Mouse (Mus musculus) brain, embryonic 14.5 days (tissue): ENCODE measurements at regions not wholly inside any gene's neighbourhood (a gene's known extent, or its start where the extent isn't known, plus 50 kb on each side); places are given as distances from the start of the nearest gene placed in this dataset.
"Not testable (repeated sequence)": the region's sequence is repeated elsewhere in the genome, so short reads cannot be mapped to it uniquely, and the experiment has no call there.

ENCODE experiments used
- CTCF ChIP-seq: fragments of 200-500 bp; IDR thresholded peaks from 2 replicates; pipeline ENCODE4 v1.5.1; 2012; ENCODE audit warnings: inconsistent platforms, mild to moderate bottlenecking, moderate library complexity, borderline replicate concordance; ENCODE audit not compliant: insufficient read depth, insufficient read length; ENCODE audit errors: extremely low read depth
- POLR2A ChIP-seq: fragments of 200-500 bp; IDR thresholded peaks from 2 replicates; pipeline ENCODE4 v1.6.1; 2012; ENCODE audit warnings: mild to moderate bottlenecking, inconsistent platforms, borderline replicate concordance; ENCODE audit not compliant: poor library complexity, insufficient read depth, insufficient read length, severe bottlenecking; ENCODE audit errors: extremely low read depth

DNA sequence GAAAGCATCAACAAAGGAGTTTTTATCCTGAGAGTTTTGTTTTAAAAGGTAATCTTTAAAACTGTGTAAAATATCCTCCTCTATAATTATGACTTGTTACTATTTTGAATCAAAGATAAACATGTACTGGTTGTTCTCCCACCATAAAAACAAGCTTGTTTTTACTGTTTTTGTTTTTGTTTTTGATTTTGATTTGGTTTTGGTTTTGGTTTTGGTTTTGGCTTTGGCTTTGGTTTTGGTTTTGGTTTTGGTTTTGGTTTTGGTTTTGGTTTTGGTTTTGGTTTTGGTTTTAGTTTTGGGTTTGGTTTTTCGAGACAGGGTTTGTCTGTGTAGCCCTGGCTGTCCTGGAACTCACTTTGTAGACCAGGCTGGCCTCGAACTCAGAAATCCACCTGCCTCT is 120.9 kb upstream of the Slc13a1 start:
- not testable (repeated sequence) for TF ChIP-seq CTCF, POLR2A
